Mouse (Mus musculus): Measurements from ENCODE around the gene Tmem54. TPM values are rescaled to one million over a fixed set of nuclear protein-coding genes. Genes with fewer than 3 reads are reported as not detected.

Gene Tmem54
- polyA plus RNA-seq, 1 experiment = not detected

DNA sequence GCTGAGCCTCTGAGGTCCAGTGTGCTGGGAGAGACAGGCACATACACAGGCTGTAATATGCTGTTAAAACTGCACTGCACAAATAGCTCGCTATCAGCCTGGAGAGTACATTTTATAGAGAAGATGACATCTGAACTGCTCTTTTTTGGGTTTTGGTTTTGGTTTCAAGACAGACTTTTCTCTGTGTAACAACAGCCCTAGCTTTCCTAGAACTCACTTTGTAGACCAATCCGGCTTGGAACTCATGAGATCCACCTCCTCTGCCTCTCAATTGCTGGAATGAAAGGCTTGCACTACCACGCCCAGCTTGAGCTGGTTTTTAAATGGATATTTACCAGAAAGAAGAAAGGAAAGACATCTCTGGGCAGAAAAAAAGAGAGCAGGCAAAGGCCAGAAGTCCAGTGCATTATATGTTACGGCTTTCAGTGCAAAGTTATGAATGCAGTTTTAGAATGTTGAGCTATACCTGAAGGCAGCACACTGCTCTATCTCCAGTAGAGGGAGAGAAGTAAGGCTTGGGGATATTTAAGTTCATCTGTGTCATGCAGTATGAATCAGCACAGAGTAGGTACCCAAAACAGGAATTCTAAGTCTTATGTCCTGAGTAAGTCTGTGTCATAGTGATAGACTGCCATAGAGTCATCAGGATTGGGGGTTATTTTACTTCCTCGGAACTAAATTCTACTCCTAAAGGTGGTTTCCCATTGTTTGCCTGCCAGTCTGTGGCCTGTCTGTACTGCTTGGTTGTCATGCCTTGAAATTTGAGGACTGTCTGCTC is 37.5 kb upstream of the Tmem54 start:
- TF ChIP-seq POLR2A (IDR thresholded peaks at IDR 0.05; ENCODE audit: extremely low read depth, insufficient read depth, low read length) = no peak
- no peak for TF ChIP-seq CTCF (IDR thresholded peaks at IDR 0.05; ENCODE audit: extremely low read depth, insufficient read depth, low read length)
- H3K27ac ChIP-seq (ENCODE audit: insufficient read depth, low read length) = no peak overlapping the region
- no peaks in the 10 kb centered on the region; the same call in 1 of the 2 replicates for H3K4me1 ChIP-seq (ENCODE audit: control insufficient read depth, insufficient read depth, low read length)
- no peak overlapping the region for H3K4me3 ChIP-seq (ENCODE audit: insufficient read depth, low read length)

DNA sequence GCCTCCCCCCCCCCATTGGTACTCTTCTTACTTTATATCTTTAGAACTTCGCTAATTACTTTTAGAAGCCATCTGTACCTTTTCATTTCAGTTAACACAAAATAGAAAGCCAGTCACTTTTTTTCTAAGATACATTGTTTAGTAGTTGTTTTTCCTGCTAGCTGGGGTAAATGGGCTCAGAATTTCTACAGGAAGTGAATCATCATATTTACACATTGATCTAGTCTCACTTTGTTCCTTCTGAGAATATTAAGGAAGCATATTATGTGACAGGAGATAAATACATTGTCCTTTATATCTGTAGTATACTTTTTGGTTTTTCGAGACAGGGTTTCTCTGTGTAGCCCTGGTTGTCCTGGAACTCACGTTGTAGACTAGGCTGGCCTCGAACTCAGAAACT is 36.5 kb upstream of the Tmem54 start:
- Histone ChIP-seq H3K27ac (ENCODE audit: insufficient read depth, low read length) (no peak overlapping the region), H3K4me1 (ENCODE audit: control insufficient read depth, insufficient read depth, low read length) (no peaks in the 10 kb centered on the region; the same call in 1 of the 2 replicates), H3K4me3 (ENCODE audit: insufficient read depth, low read length) (no peak overlapping the region)
- no peak for TF ChIP-seq POLR2A (IDR thresholded peaks at IDR 0.05; ENCODE audit: extremely low read depth, insufficient read depth, low read length)
- no peak for TF ChIP-seq CTCF (IDR thresholded peaks at IDR 0.05; ENCODE audit: extremely low read depth, insufficient read depth, low read length)

DNA sequence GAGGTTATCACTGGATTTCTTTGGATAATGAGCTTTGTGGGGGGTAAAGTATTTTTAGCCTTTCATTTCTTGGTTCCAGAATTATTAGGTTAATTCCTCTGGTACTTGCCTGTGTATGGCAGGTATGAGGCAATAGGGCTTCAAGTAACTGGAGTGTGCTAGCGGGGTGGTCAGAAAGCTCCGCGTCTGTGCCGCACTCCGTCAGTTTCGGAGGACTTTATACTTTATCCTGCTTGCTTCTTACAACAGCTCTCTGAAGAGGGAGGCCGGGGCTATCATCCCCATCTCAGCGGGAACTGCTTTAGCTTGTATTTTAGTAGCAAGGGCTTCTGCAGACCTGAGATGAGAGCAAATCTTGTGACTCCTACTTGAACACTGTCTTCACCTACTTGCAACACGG is 26.2 kb upstream of the Tmem54 start:
- TF ChIP-seq CTCF (IDR thresholded peaks at IDR 0.05; ENCODE audit: extremely low read depth, insufficient read depth, low read length) = no peak
- TF ChIP-seq POLR2A (IDR thresholded peaks at IDR 0.05; ENCODE audit: extremely low read depth, insufficient read depth, low read length) = no peak
- Histone ChIP-seq H3K4me3 (ENCODE audit: insufficient read depth, low read length) (no peak overlapping the region), H3K4me1 (ENCODE audit: control insufficient read depth, insufficient read depth, low read length) (no peaks in the 10 kb centered on the region; the same call in 1 of the 2 replicates), H3K27ac (ENCODE audit: insufficient read depth, low read length) (no peak overlapping the region)

DNA sequence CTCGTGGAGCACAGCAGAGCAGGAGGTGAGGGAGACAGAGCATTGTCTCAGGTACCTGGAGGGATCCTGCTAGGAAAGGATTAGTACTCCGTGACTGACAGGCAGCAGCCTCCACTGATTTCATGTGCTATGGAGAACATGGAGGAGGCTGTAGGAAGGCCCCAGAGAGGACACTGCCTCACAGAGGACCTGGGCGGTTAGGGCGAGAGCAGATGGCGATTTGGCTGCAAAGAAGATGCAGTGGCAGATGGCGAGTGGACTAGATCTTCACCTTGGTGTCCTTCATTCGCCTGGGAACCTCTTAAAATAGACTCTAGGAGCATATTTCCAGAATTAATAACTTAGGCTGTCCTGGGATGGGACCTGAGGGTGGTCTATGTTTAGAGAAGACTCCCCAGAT is 24.3 kb upstream of the Tmem54 start:
- Histone ChIP-seq H3K27ac (ENCODE audit: insufficient read depth, low read length) (no peak overlapping the region), H3K4me3 (ENCODE audit: insufficient read depth, low read length) (no peak overlapping the region)
- TF ChIP-seq POLR2A (IDR thresholded peaks at IDR 0.05; ENCODE audit: extremely low read depth, insufficient read depth, low read length) (no peak), CTCF (IDR thresholded peaks at IDR 0.05; ENCODE audit: extremely low read depth, insufficient read depth, low read length) (no peak)

GRCm38 (mm10) chr4:129081512-129081911 is 23.8 kb upstream of the Tmem54 start:
- no peak for TF ChIP-seq POLR2A (IDR thresholded peaks at IDR 0.05; ENCODE audit: extremely low read depth, insufficient read depth, low read length)
- TF ChIP-seq CTCF (IDR thresholded peaks at IDR 0.05; ENCODE audit: extremely low read depth, insufficient read depth, low read length) = no peak
- H3K4me1 ChIP-seq (ENCODE audit: control insufficient read depth, insufficient read depth, low read length) = no peaks in the 10 kb centered on the region; the same call in 1 of the 2 replicates
- H3K27ac ChIP-seq (ENCODE audit: insufficient read depth, low read length) = no peak overlapping the region
- H3K4me3 ChIP-seq (ENCODE audit: insufficient read depth, low read length) = no peak overlapping the region

More for the DNA sequence above, 24.3 kb upstream of the Tmem54 start:
- H3K4me1 ChIP-seq (ENCODE audit: control insufficient read depth, insufficient read depth, low read length) = no peaks in the 10 kb centered on the region; the same call in 1 of the 2 replicates

GRCm38 (mm10) chr4:129081939-129082338 is 23.4 kb upstream of the Tmem54 start:
- no peaks in the 10 kb centered on the region; the same call in 1 of the 2 replicates for H3K4me1 ChIP-seq (ENCODE audit: control insufficient read depth, insufficient read depth, low read length)
- H3K4me3 ChIP-seq (ENCODE audit: insufficient read depth, low read length) = no peak overlapping the region
- H3K27ac ChIP-seq (ENCODE audit: insufficient read depth, low read length) = no peak overlapping the region
- TF ChIP-seq POLR2A (IDR thresholded peaks at IDR 0.05; ENCODE audit: extremely low read depth, insufficient read depth, low read length) = no peak
- TF ChIP-seq CTCF (IDR thresholded peaks at IDR 0.05; ENCODE audit: extremely low read depth, insufficient read depth, low read length) = no peak

- Histone ChIP-seq H3K27ac (ENCODE audit: insufficient read depth, low read length) (no peak overlapping the region), H3K4me3 (ENCODE audit: insufficient read depth, low read length) (no peak overlapping the region), H3K4me1 (ENCODE audit: control insufficient read depth, insufficient read depth, low read length) (no peaks in the 10 kb centered on the region; the same call in 1 of the 2 replicates)
- TF ChIP-seq POLR2A (IDR thresholded peaks at IDR 0.05; ENCODE audit: extremely low read depth, insufficient read depth, low read length) (no peak), CTCF (IDR thresholded peaks at IDR 0.05; ENCODE audit: extremely low read depth, insufficient read depth, low read length) (peak; percentile 94)
Observed at GRCm38 (mm10) chr4:129082379-129083115, 22.8 kb upstream of the Tmem54 start.

GRCm38 (mm10) chr4:129084896-129085295 is 20.5 kb upstream of the Tmem54 start:
- no peak overlapping the region for H3K4me3 ChIP-seq (ENCODE audit: insufficient read depth, low read length)
- TF ChIP-seq POLR2A (IDR thresholded peaks at IDR 0.05; ENCODE audit: extremely low read depth, insufficient read depth, low read length) = no peak
- no peak for TF ChIP-seq CTCF (IDR thresholded peaks at IDR 0.05; ENCODE audit: extremely low read depth, insufficient read depth, low read length)
- no peaks in the 10 kb centered on the region; the same call in 1 of the 2 replicates for H3K4me1 ChIP-seq (ENCODE audit: control insufficient read depth, insufficient read depth, low read length)
- no peak overlapping the region for H3K27ac ChIP-seq (ENCODE audit: insufficient read depth, low read length)

DNA sequence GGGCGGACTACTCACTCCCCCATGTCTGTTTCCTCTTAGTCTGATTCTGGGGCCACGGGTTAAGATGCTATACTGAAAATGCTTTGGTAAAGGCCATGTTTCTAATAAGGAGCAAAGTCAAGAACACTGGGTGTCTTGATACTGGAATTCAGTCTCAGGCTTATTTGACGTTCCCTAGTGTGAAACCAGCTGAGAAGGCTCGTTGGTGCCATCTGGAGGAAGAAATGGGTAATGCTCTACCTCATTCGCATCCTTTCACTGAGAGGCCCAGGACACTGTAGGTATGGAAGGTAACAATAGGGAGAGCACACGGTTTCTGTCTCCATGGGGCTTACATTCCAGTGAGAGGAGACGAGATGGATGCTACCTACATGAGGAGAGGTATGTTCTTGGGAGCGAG is 19.3 kb upstream of the Tmem54 start:
- Histone ChIP-seq H3K4me1 (ENCODE audit: control insufficient read depth, insufficient read depth, low read length) (no peaks in the 10 kb centered on the region; the same call in 1 of the 2 replicates), H3K4me3 (ENCODE audit: insufficient read depth, low read length) (no peak overlapping the region), H3K27ac (ENCODE audit: insufficient read depth, low read length) (no peak overlapping the region)
- TF ChIP-seq POLR2A (IDR thresholded peaks at IDR 0.05; ENCODE audit: extremely low read depth, insufficient read depth, low read length) (no peak), CTCF (IDR thresholded peaks at IDR 0.05; ENCODE audit: extremely low read depth, insufficient read depth, low read length) (peak; percentile 96)

Data from cortical plate, adult 2 months (tissue).